Mouse (Mus musculus) brain, embryonic 14.5 days (tissue): ENCODE data around the gene Tor1a.

ENCODE experiments used
- CTCF ChIP-seq: fragments of 200-500 bp; IDR thresholded peaks from 2 replicates; pipeline ENCODE4 v1.5.1; 2012; ENCODE audit warnings: inconsistent platforms, mild to moderate bottlenecking, moderate library complexity, borderline replicate concordance; ENCODE audit not compliant: insufficient read depth, insufficient read length; ENCODE audit errors: extremely low read depth
- POLR2A ChIP-seq: fragments of 200-500 bp; IDR thresholded peaks from 2 replicates; pipeline ENCODE4 v1.6.1; 2012; ENCODE audit warnings: mild to moderate bottlenecking, inconsistent platforms, borderline replicate concordance; ENCODE audit not compliant: poor library complexity, insufficient read depth, insufficient read length, severe bottlenecking; ENCODE audit errors: extremely low read depth

GRCm38 (mm10) chr2:30928893-30929482 lies 38.7 kb downstream of the Tor1a start:
- TF ChIP-seq POLR2A (no peak), CTCF (no peak)
